Mouse (Mus musculus): ENCODE results near the gene Skint11.

- TF ChIP-seq CTCF (IDR thresholded peaks at IDR 0.05; ENCODE audit: extremely low read depth, insufficient read depth, insufficient read length, insufficient replicate concordance) (no peak), POLR2A (IDR thresholded peaks at IDR 0.05; ENCODE audit: low read depth, low read length) (no peak)
Observed at GRCm38 (mm10) chr4:114163084-114163483, at the start of gene Skint11.

Data from spleen, adult 2 months (tissue).